Mouse (Mus musculus): ENCODE data around the gene Pdia3.
"Not testable (repeated sequence)": the region's sequence is repeated elsewhere in the genome, so short reads cannot be mapped to it uniquely, and the experiment has no call there.

The Pdia3 gene

GRCm38 (mm10) chr2:121443068-121443349 is 29.4 kb downstream of the Pdia3 start:
- DNase-seq = no peak

GRCm38 (mm10) chr2:121444178-121444577 is 30.6 kb downstream of the Pdia3 start, which contains the start of gene Ell3:
Gene Ell3 (minus strand): TSS chr2:121444278.
- DNase-seq = no peak

GRCm38 (mm10) chr2:121445117-121445516 is 31.5 kb downstream of the Pdia3 start:
- no peak for DNase-seq

- DNase-seq = no peak
Measured at GRCm38 (mm10) chr2:121446506-121446905, 32.9 kb downstream of the Pdia3 start.

- no peak for DNase-seq
Measured at GRCm38 (mm10) chr2:121447006-121447405, 33.4 kb downstream of the Pdia3 start.

GRCm38 (mm10) chr2:121448136-121448535 is 34.6 kb downstream of the Pdia3 start:
- peak; percentile 35 for DNase-seq

GRCm38 (mm10) chr2:121448739-121449535 is 35.4 kb downstream of the Pdia3 start, which contains the start of gene Serf2:
Gene Serf2 (plus strand): TSS chr2:121449195.
- DNase-seq = peak; percentile 98

- no peak for DNase-seq
Measured at GRCm38 (mm10) chr2:121449545-121450011, 36.0 kb downstream of the Pdia3 start.

GRCm38 (mm10) chr2:121450093-121450492 is 36.5 kb downstream of the Pdia3 start:
- no peak for DNase-seq

GRCm38 (mm10) chr2:121452361-121452760 is 38.8 kb downstream of the Pdia3 start:
- no peak for DNase-seq

- DNase-seq = no peak
Measured at GRCm38 (mm10) chr2:121452990-121453389, 39.4 kb downstream of the Pdia3 start, which contains the start of gene Hypk. Gene Hypk (plus strand): TSS chr2:121453290.

- DNase-seq = no peak
Measured at GRCm38 (mm10) chr2:121453917-121454316, 40.3 kb downstream of the Pdia3 start.

- DNase-seq = no peak
Measured at GRCm38 (mm10) chr2:121455534-121455933, 42.0 kb downstream of the Pdia3 start.

- peak; percentile 66 for DNase-seq
Measured at GRCm38 (mm10) chr2:121456692-121457642, 43.4 kb downstream of the Pdia3 start, which contains the start of gene Serinc4. Gene Serinc4 (minus strand): TSS chr2:121456781.

GRCm38 (mm10) chr2:121460071-121460470 is 46.5 kb downstream of the Pdia3 start:
- DNase-seq = no peak

GRCm38 (mm10) chr2:121468982-121469381 is 55.4 kb downstream of the Pdia3 start:
- not testable (repeated sequence) for DNase-seq

- DNase-seq = not testable (repeated sequence)
Measured at GRCm38 (mm10) chr2:121472783-121473182, 59.2 kb downstream of the Pdia3 start.

GRCm38 (mm10) chr2:121473301-121474179 is 60.0 kb downstream of the Pdia3 start, which contains the start of gene Mfap1b:
Gene Mfap1b (minus strand): TSS chr2:121474067.
- DNase-seq = peak; percentile 76

GRCm38 (mm10) chr2:121474180-121474535 is 60.6 kb downstream of the Pdia3 start:
- DNase-seq = no peak

- not testable (repeated sequence) for DNase-seq
Measured at GRCm38 (mm10) chr2:121475306-121475705, 61.7 kb downstream of the Pdia3 start.

- no peak for DNase-seq
Measured at GRCm38 (mm10) chr2:121477491-121478266, 64.1 kb downstream of the Pdia3 start.

All from cerebellum, adult 8-10 months (tissue).